Mouse (Mus musculus) CH12.LX (cell line): Measurements from ENCODE around the gene Ptgir.

ENCODE experiments used
- CTCF ChIP-seq, 2 experiments: IDR thresholded peaks in 1 of 2; conservative IDR thresholded peaks in 1 of 2; 2 replicates each; pipeline ENCODE4 v1.5.1; 2011 to 2012; ENCODE audit warnings: low read depth in 2 of 2, low read length in 2 of 2, improper control_type of control experiment in 1 of 2, inconsistent platforms in 1 of 2, mild to moderate bottlenecking in 1 of 2, moderate library complexity in 1 of 2
- E2F4 ChIP-seq: IDR thresholded peaks from 2 replicates; pipeline ENCODE4 v1.6.1; 2011; ENCODE audit warnings: low read depth, low read length, improper control_type of control experiment; ENCODE audit not compliant: insufficient replicate concordance

GRCm38 (mm10) chr7:16913806-16914452 lies 7.6 kb downstream of the Ptgir start:
- TF ChIP-seq CTCF (conservative IDR thresholded peaks at IDR 0.05 in 1 of 2, IDR thresholded peaks at IDR 0.05 in 1 of 2; ENCODE audit: low read depth in 2 of 2, low read length in 2 of 2) (peak; percentile 70 to 96), E2F4 (no peak)
